9 mouse cellular contexts compared by ENCODE assay signal in the genomic region with DNA sequence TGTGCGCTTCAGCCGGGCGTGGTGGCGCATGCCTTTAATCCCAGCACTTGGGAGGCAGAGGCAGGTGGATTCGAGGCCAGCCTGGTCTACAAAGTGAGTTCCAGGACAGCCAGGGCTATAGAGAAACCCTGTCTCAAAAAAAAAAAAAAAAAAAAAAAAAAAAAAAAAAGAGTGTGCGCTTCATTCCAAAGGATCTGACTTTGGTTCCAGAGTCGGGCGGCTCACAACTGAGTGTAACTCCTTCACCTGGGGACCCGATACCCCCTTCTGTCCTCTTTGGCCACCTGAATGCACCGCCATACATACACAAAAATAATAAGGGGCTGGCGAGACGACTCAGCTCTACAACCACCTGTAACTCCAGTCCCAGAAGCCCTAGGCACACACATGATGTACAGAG. TPM values are rescaled to one million over a fixed set of nuclear protein-coding genes. Genes with fewer than 3 reads are reported as not detected.
DNase-seq lines count a peak whose midpoint lies in the region; ATAC-seq and TF ChIP-seq lines count a peak whose summit lies in the region.
"Not testable (repeated sequence)": the region's sequence is repeated elsewhere in the genome, so short reads cannot be mapped to it uniquely, and the experiment has no call there.
"Had no signal": no experiment of that assay in that cellular context is flagged by ENCODE, and none has a peak within 500 bp of the region (broad histone marks: within the 10 kb centered on the region; RNA-seq: fewer than 3 reads in every experiment).

No protein-coding gene starts in this region.

- intact Hi-C loops in gastrocnemius, adult 2 months (cut with DNase I) = not testable (repeated sequence)

- H3K4me3 ChIP-seq in ES-E14 (ENCODE audit: insufficient read depth in 1 of 2, low read depth in 1 of 2, low read length in 2 of 2, poor library complexity in 1 of 2, severe bottlenecking in 1 of 2) = peak overlapping the region; percentile 76 to 85
- peak overlapping the region; percentile 94 for H3K4me3 ChIP-seq in embryonic facial prominence, embryonic 13.5 days
- H3K4me3 ChIP-seq in gastrocnemius, adult 2 months = peak overlapping the region; percentile 94
- H3K4me3 ChIP-seq in hindbrain, embryonic 13.5 days = peak overlapping the region; percentile 96
- H3K4me3 ChIP-seq in kidney, postnatal 0 days (replicated peaks; ENCODE audit: low read depth, low read length) = peak overlapping the region; percentile 66
- peak overlapping the region; percentile 75 for H3K4me3 ChIP-seq in liver, embryonic 15.5 days (replicated peaks)
- peak overlapping the region; percentile 96 for H3K4me3 ChIP-seq in midbrain, embryonic 14.5 days (replicated peaks; ENCODE audit: low read depth, low read length)
- peak overlapping the region; percentile 91 for H3K4me3 ChIP-seq in stomach, embryonic 14.5 days (ENCODE audit: low read depth, low read length)

- H3K27me3 ChIP-seq in embryonic facial prominence, embryonic 13.5 days; hindbrain, embryonic 13.5 days; kidney, postnatal 0 days (ENCODE audit: insufficient read depth, low read length); liver, embryonic 15.5 days; midbrain, embryonic 14.5 days (ENCODE audit: control insufficient read depth, insufficient read depth, low read length); stomach, embryonic 14.5 days (ENCODE audit: control insufficient read depth, insufficient read depth, low read length): not testable (repeated sequence)

- not testable (repeated sequence) for H3K9me3 ChIP-seq in ES-E14 (ENCODE audit: control insufficient read depth, insufficient read depth, low read depth, low read length); embryonic facial prominence, embryonic 13.5 days; hindbrain, embryonic 13.5 days; kidney, postnatal 0 days (replicated peaks; ENCODE audit: low read length); liver, embryonic 15.5 days (replicated peaks); midbrain, embryonic 14.5 days (ENCODE audit: control insufficient read depth, low read length); stomach, embryonic 14.5 days (ENCODE audit: control insufficient read depth, low read depth, low read length)

- peak overlapping the region; percentile 81 for H3K9ac ChIP-seq in ES-E14 (ENCODE audit: insufficient read depth, low read depth, low read length, poor library complexity, severe bottlenecking)
- peak overlapping the region; percentile 89 for H3K9ac ChIP-seq in embryonic facial prominence, embryonic 13.5 days
- peak overlapping the region; percentile 88 for H3K9ac ChIP-seq in hindbrain, embryonic 13.5 days
- H3K9ac ChIP-seq in kidney, postnatal 0 days (ENCODE audit: low read depth, low read length) = peak overlapping the region; percentile 78
- peak overlapping the region; percentile 72; the same call in 1 of the 2 replicates for H3K9ac ChIP-seq in liver, embryonic 15.5 days
- H3K9ac ChIP-seq in midbrain, embryonic 14.5 days (replicated peaks; ENCODE audit: low read length) = peak overlapping the region; percentile 77
- H3K9ac ChIP-seq in stomach, embryonic 14.5 days (replicated peaks; ENCODE audit: low read depth, low read length) = peak overlapping the region; percentile 77

- not testable (repeated sequence) for H3K27ac ChIP-seq in ES-E14 (ENCODE audit: insufficient read depth, low read depth, low read length, poor library complexity, severe bottlenecking); embryonic facial prominence, embryonic 13.5 days; hindbrain, embryonic 13.5 days; kidney, postnatal 0 days; liver, embryonic 15.5 days (replicated peaks); midbrain, embryonic 14.5 days (replicated peaks; ENCODE audit: low read depth, low read length); stomach, embryonic 14.5 days (ENCODE audit: low read length)
- H3K27ac ChIP-seq in gastrocnemius, adult 2 months = peak overlapping the region; percentile 90; the same call in 1 of the 2 replicates

- ATAC-seq in embryonic facial prominence, embryonic 13.5 days (ENCODE audit: insufficient number of reproducible peaks, insufficient read depth, low FRiP score, low TSS enrichment, low read depth); hindbrain, embryonic 13.5 days (ENCODE audit: low FRiP score); kidney, postnatal 0 days (replicated peaks; ENCODE audit: low FRiP score, low read depth); liver, embryonic 15.5 days (ENCODE audit: insufficient read depth); midbrain, embryonic 14.5 days (ENCODE audit: low FRiP score, low TSS enrichment); stomach, embryonic 14.5 days (ENCODE audit: insufficient number of reproducible peaks, insufficient read depth, low FRiP score, low read depth): not testable (repeated sequence)

- not testable (repeated sequence) for DNase-seq in ES-E14 (ENCODE audit: low read depth, low spot score); gastrocnemius, adult 2 months; kidney, postnatal 0 days (ENCODE audit: low spot score); midbrain, embryonic 14.5 days

- TF ChIP-seq CTCF in gastrocnemius, adult 2 months (IDR thresholded peaks at IDR 0.05); kidney, postnatal 0 days (IDR thresholded peaks at IDR 0.05; ENCODE audit: low read depth): not testable (repeated sequence)

- not testable (repeated sequence) for H3K36me3 ChIP-seq in ES-E14 (ENCODE audit: control insufficient read depth, insufficient read depth, low read length, poor library complexity, severe bottlenecking); embryonic facial prominence, embryonic 13.5 days; hindbrain, embryonic 13.5 days; kidney, postnatal 0 days (ENCODE audit: insufficient read depth, low read length); liver, embryonic 15.5 days (replicated peaks); midbrain, embryonic 14.5 days (ENCODE audit: control insufficient read depth, insufficient read depth, low read length); stomach, embryonic 14.5 days (ENCODE audit: control insufficient read depth, insufficient read depth, low read length)

- in situ Hi-C loops in ES-E14 (cut with MboI; ENCODE audit: low sequenced_read_pairs in 2 of 2, unreplicated experiment in 2 of 2) = not testable (repeated sequence)

- 58% methylated on average over 12 of the region's 12 CpGs for WGBS in embryonic facial prominence, embryonic 13.5 days
- WGBS in hindbrain, embryonic 13.5 days = 59% methylated on average over 12 of the region's 12 CpGs
- WGBS in kidney, postnatal 0 days = 55% methylated on average over 12 of the region's 12 CpGs
- WGBS in liver, embryonic 15.5 days (ENCODE audit: insufficient replicate concordance) = 43% methylated on average over 12 of the region's 12 CpGs
- 66% methylated on average over 12 of the region's 12 CpGs for WGBS in midbrain, embryonic 14.5 days
- 53% methylated on average over 12 of the region's 12 CpGs for WGBS in stomach, embryonic 14.5 days

- H3K4me1 ChIP-seq in ES-E14 (ENCODE audit: control insufficient read depth in 2 of 2, insufficient read depth in 2 of 2, low read length in 2 of 2, poor library complexity in 1 of 2); kidney, postnatal 0 days (replicated peaks; ENCODE audit: insufficient read depth, low read length); midbrain, embryonic 14.5 days (ENCODE audit: control insufficient read depth, insufficient read depth, low read length); stomach, embryonic 14.5 days (ENCODE audit: control insufficient read depth, insufficient read depth, low read length): not testable (repeated sequence)
- H3K4me1 ChIP-seq in embryonic facial prominence, embryonic 13.5 days = peaks cover 16% of the 10 kb centered on the region; the same call in 1 of the 2 replicates
- peaks cover 25% of the 10 kb centered on the region for H3K4me1 ChIP-seq in hindbrain, embryonic 13.5 days (replicated peaks)
- H3K4me1 ChIP-seq in liver, embryonic 15.5 days (replicated peaks) = peaks cover 43% of the 10 kb centered on the region

- H3K4me2 ChIP-seq in embryonic facial prominence, embryonic 13.5 days = peak overlapping the region; percentile 87
- peak overlapping the region; percentile 81 for H3K4me2 ChIP-seq in hindbrain, embryonic 13.5 days
- peak overlapping the region; percentile 90 for H3K4me2 ChIP-seq in kidney, postnatal 0 days (ENCODE audit: low read length)
- H3K4me2 ChIP-seq in liver, embryonic 15.5 days = peak overlapping the region; percentile 93
- peak overlapping the region; percentile 77 for H3K4me2 ChIP-seq in midbrain, embryonic 14.5 days (ENCODE audit: low read length)
- peak overlapping the region; percentile 80 for H3K4me2 ChIP-seq in stomach, embryonic 14.5 days (replicated peaks; ENCODE audit: low read depth, low read length)

RNA-seq across cellular contexts. Expression of gene Cfdp1, which starts 0.9 kb away (rescaled TPM):
- 113 and 190 TPM in 2 replicates for total RNA-seq in ES-E14 (2012; rRNA removed)
- polyA plus RNA-seq in embryonic facial prominence, embryonic 13.5 days (2015; fragmentation: Nextera tagmentation; extraction: Ambion mirVana) = 257 and 260 TPM in 2 replicates
- 10 to 100 TPM; 17.1 to 21.3 TPM for total RNA-seq in gastrocnemius, adult 2 months (2021)
- 196 and 199 TPM in 2 replicates for polyA plus RNA-seq in hindbrain, embryonic 13.5 days (2015; fragmentation: Nextera tagmentation; extraction: Ambion mirVana)
- polyA plus RNA-seq in kidney, postnatal 0 days (2015; fragmentation: Nextera tagmentation; extraction: Ambion mirVana) = 180 and 183 TPM in 2 replicates
- 64.2 and 72.5 TPM in 2 replicates for polyA plus RNA-seq in liver, embryonic 15.5 days (2015; fragmentation: Nextera tagmentation; extraction: Ambion mirVana)
- polyA plus RNA-seq in midbrain, embryonic 14.5 days (2014; fragmentation: Nextera tagmentation; extraction: Ambion mirVana) = 167 and 184 TPM in 2 replicates
- polyA plus RNA-seq in stomach, embryonic 14.5 days (2014; fragmentation: Nextera tagmentation; extraction: Ambion mirVana) = 206 and 215 TPM in 2 replicates

RNA-seq across cellular contexts. Expression of gene Tmem170, which starts 23.3 kb away (rescaled TPM):
- 12.1 and 14.3 TPM in 2 replicates for total RNA-seq in ES-E14 (2012; rRNA removed)
- polyA plus RNA-seq in embryonic facial prominence, embryonic 13.5 days (2015; fragmentation: Nextera tagmentation; extraction: Ambion mirVana) = 8.3 and 8.6 TPM in 2 replicates
- 1 to 10 TPM; 2.1 to 2.7 TPM for total RNA-seq in gastrocnemius, adult 2 months (2021)
- 5.7 and 5.9 TPM in 2 replicates for polyA plus RNA-seq in hindbrain, embryonic 13.5 days (2015; fragmentation: Nextera tagmentation; extraction: Ambion mirVana)
- polyA plus RNA-seq in kidney, postnatal 0 days (2015; fragmentation: Nextera tagmentation; extraction: Ambion mirVana) = 15.1 and 15.8 TPM in 2 replicates
- polyA plus RNA-seq in liver, embryonic 15.5 days (2015; fragmentation: Nextera tagmentation; extraction: Ambion mirVana) = 3.6 and 4.4 TPM in 2 replicates
- 3.0 and 3.6 TPM in 2 replicates for polyA plus RNA-seq in midbrain, embryonic 14.5 days (2014; fragmentation: Nextera tagmentation; extraction: Ambion mirVana)
- polyA plus RNA-seq in stomach, embryonic 14.5 days (2014; fragmentation: Nextera tagmentation; extraction: Ambion mirVana) = 9.7 and 11.8 TPM in 2 replicates

RNA-seq across cellular contexts. Expression of gene Chst5, which starts 57.0 kb away (rescaled TPM):
- total RNA-seq in ES-E14 (2012; rRNA removed) = 4.0 and 4.4 TPM in 2 replicates
- polyA plus RNA-seq in embryonic facial prominence, embryonic 13.5 days (2015; fragmentation: Nextera tagmentation; extraction: Ambion mirVana) = 3.4 and 3.6 TPM in 2 replicates
- under 1 TPM in 1 of 2 experiments, not detected in 1; 0.14 TPM for total RNA-seq in gastrocnemius, adult 2 months (2021)
- 4.7 and 4.9 TPM in 2 replicates for polyA plus RNA-seq in hindbrain, embryonic 13.5 days (2015; fragmentation: Nextera tagmentation; extraction: Ambion mirVana)
- polyA plus RNA-seq in kidney, postnatal 0 days (2015; fragmentation: Nextera tagmentation; extraction: Ambion mirVana) = 0.51 and 0.58 TPM in 2 replicates
- polyA plus RNA-seq in liver, embryonic 15.5 days (2015; fragmentation: Nextera tagmentation; extraction: Ambion mirVana) = 0.05 and 0.14 TPM in 2 replicates
- polyA plus RNA-seq in midbrain, embryonic 14.5 days (2014; fragmentation: Nextera tagmentation; extraction: Ambion mirVana) = 3.1 and 3.2 TPM in 2 replicates
- polyA plus RNA-seq in stomach, embryonic 14.5 days (2014; fragmentation: Nextera tagmentation; extraction: Ambion mirVana) = 3.0 and 3.9 TPM in 2 replicates
- total RNA-seq: heart, postnatal 36 days had no signal
